Mouse (Mus musculus) kidney, adult 2 months (tissue): ENCODE measurements around the gene Caln1.

ENCODE experiments used
- CTCF ChIP-seq: fragments of 200-500 bp; conservative IDR thresholded peaks from 2 replicates; pipeline ENCODE4 v1.5.1; 2011; ENCODE audit warnings: low read depth, mild to moderate bottlenecking, control low read depth, low read length, moderate library complexity, mixed read lengths; ENCODE audit not compliant: insufficient read depth, insufficient read length
- POLR2A ChIP-seq: fragments of 200-500 bp; IDR thresholded peaks from one replicate; pipeline ENCODE4 v1.6.1; 2011; ENCODE audit warnings: low read depth, low read length, control low read depth

- TF ChIP-seq CTCF (no peak), POLR2A (no peak)
Observed at GRCm38 (mm10) chr5:130553916-130554315, 184.7 kb downstream of the Caln1 start.
